Mouse (Mus musculus) lung, postnatal 36 days (tissue): Measurements from ENCODE around the gene Orai2.

Experiments
- DNase-seq: peaks from one replicate; pipeline ENCODE4 v3.0.0; 2022; ENCODE audit warnings: mixed read lengths

The Orai2 gene

GRCm38 (mm10) chr5:136170512-136171362, at the start of gene Orai2:
TSS of gene Orai2 (minus strand) at chr5:136170713.
- DNase-seq = peak; percentile 90

GRCm38 (mm10) chr5:136218585-136218984, 48.1 kb upstream of the Orai2 start:
- no peak for DNase-seq

- DNase-seq = no peak
Observed at GRCm38 (mm10) chr5:136217932-136218381, 47.4 kb upstream of the Orai2 start.

- DNase-seq = peak; percentile 43
Observed at GRCm38 (mm10) chr5:136217004-136217665, 46.6 kb upstream of the Orai2 start.

GRCm38 (mm10) chr5:136215958-136216357, 45.4 kb upstream of the Orai2 start:
- DNase-seq = peak; percentile 57

GRCm38 (mm10) chr5:136215211-136215610, 44.7 kb upstream of the Orai2 start:
- no peak for DNase-seq

GRCm38 (mm10) chr5:136213716-136214115, 43.2 kb upstream of the Orai2 start:
- DNase-seq = peak; percentile 44

GRCm38 (mm10) chr5:136212716-136213115, 42.2 kb upstream of the Orai2 start:
- no peak for DNase-seq

- DNase-seq = peak; percentile 47
Observed at GRCm38 (mm10) chr5:136211341-136212102, 41.0 kb upstream of the Orai2 start.

- no peak for DNase-seq
Observed at GRCm38 (mm10) chr5:136210549-136210948, 40.0 kb upstream of the Orai2 start.

- DNase-seq = peak; percentile 81
Observed at GRCm38 (mm10) chr5:136201832-136202231, 31.3 kb upstream of the Orai2 start.

- peak; percentile 32 for DNase-seq
Observed at GRCm38 (mm10) chr5:136199526-136199925, 29.0 kb upstream of the Orai2 start.

GRCm38 (mm10) chr5:136198474-136199391, 28.2 kb upstream of the Orai2 start, which contains the start of gene Prkrip1:
TSS of gene Prkrip1 (minus strand) at chr5:136198963.
- DNase-seq = peak; percentile 91

- DNase-seq = no peak
Observed at GRCm38 (mm10) chr5:136191870-136192269, 21.4 kb upstream of the Orai2 start.

GRCm38 (mm10) chr5:136186723-136187122, 16.2 kb upstream of the Orai2 start:
- DNase-seq = peak; percentile 87

GRCm38 (mm10) chr5:136183766-136184165, 13.3 kb upstream of the Orai2 start:
- peak; percentile 18 for DNase-seq

- no peak for DNase-seq
Observed at GRCm38 (mm10) chr5:136182830-136183229, 12.3 kb upstream of the Orai2 start.

- no peak for DNase-seq
Observed at GRCm38 (mm10) chr5:136182049-136182448, 11.5 kb upstream of the Orai2 start.

GRCm38 (mm10) chr5:136181197-136181596, 10.7 kb upstream of the Orai2 start:
- DNase-seq = no peak

GRCm38 (mm10) chr5:136179594-136179993, 9.1 kb upstream of the Orai2 start:
- peak; percentile 35 for DNase-seq

GRCm38 (mm10) chr5:136173606-136174463, 3.3 kb upstream of the Orai2 start:
- DNase-seq = peak; percentile 95
